Mouse (Mus musculus): ENCODE measurements around the gene Il1rl2.

DNA sequence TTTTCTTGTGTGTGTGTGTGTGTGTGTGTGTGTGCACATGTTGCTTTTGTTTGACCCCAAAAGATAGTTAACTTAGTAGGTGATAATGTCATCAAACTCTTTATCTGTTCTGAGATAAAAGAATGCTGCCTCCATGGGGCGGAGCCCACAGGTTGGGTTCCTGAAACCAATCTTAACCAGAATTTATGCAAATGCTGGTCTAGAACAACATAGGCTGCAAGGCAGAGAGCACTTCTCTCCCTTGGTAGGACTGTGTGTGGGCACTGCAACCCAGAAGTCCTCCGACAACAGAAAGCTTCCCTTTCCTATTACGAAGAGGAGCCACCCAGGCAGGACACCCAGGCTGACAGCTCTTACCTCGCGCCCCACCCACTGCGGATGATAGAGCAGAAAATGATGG is 75.2 kb downstream of the Il1rl2 start:
- TF ChIP-seq POLR2A (IDR thresholded peaks at IDR 0.05; ENCODE audit: control insufficient read depth in 1 of 2, insufficient read depth in 1 of 2, low read depth in 1 of 2, low read length in 2 of 2, poor library complexity in 1 of 2) (no peak), SMC3 (IDR thresholded peaks at IDR 0.05; ENCODE audit: low read depth, low read length) (no peak), NELFE (IDR thresholded peaks at IDR 0.05; ENCODE audit: low read depth, low read length) (no peak), MXI1 (IDR thresholded peaks at IDR 0.05; ENCODE audit: low read depth, low read length) (no peak), MEF2A (IDR thresholded peaks at IDR 0.05; ENCODE audit: extremely low read depth, insufficient replicate concordance, low read depth, low read length, poor library complexity, severe bottlenecking) (no peak), CTCF (IDR thresholded peaks at IDR 0.05 in 2 of 3, conservative IDR thresholded peaks at IDR 0.05 in 1 of 3; ENCODE audit: control insufficient read depth in 1 of 3, insufficient read depth in 1 of 3, low read depth in 2 of 3, low read length in 3 of 3, poor library complexity in 1 of 3, severe bottlenecking in 1 of 3) (no peak), TBP (IDR thresholded peaks at IDR 0.05; ENCODE audit: low read depth, low read length) (no peak), GATA1 (IDR thresholded peaks at IDR 0.05; ENCODE audit: low read depth, low read length) (no peak), USF2 (IDR thresholded peaks at IDR 0.05; ENCODE audit: borderline replicate concordance in 1 of 2, insufficient read depth in 1 of 2, low read depth in 1 of 2, low read length in 2 of 2) (no peak), EP300 (IDR thresholded peaks at IDR 0.05; ENCODE audit: low read depth in 1 of 2, low read length in 2 of 2) (no peak), JUND (IDR thresholded peaks at IDR 0.05; ENCODE audit: low read depth, low read length) (no peak)

All from MEL (cell line).